In the genomic region with DNA sequence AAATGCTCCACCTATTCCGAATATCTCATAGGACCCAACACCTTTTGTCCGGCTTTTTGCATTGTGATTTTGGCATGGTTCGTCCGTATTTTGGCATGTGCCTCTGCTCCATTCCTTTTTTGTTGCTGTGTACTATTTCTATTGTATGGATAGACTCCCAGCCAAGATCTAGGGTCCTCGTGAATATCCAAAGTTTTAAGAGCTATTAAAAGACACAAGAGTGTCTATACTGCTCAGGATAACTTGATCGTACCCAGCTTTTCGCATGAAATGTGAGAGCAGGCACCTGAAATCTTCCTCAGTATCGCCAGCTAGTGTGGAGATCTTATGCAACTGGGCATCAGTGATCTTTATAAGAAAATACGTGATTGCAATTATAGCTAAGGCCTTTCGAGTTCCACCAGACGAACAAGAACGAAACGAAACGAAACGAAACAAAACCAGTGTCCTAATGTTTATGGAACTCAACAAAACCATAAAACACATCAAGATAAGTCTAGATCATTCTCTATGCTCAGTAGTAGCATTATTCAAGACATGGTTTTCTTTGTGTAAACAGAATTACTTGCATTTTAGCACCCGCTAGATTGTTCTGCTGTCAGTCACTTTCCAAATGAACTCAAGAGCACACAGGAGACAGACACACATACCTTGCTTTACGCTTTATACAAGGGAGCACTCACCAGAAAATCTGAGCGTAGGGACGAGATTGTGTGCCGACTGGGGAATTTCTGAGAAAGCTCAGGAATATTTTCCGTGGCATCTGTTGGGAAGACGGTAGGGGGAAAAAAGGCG, we compare ENCODE assay signal across 8 mouse cellular contexts. TPM values are rescaled to one million over a fixed set of nuclear protein-coding genes. Genes with fewer than 3 reads are reported as not detected.
DNase-seq lines count a peak whose midpoint lies in the region; TF ChIP-seq lines count a peak whose summit lies in the region.
"Not testable (repeated sequence)": the region's sequence is repeated elsewhere in the genome, so short reads cannot be mapped to it uniquely, and the experiment has no call there.

No protein-coding gene starts in this region.

- not testable (repeated sequence) for H3K27me3 ChIP-seq in kidney, adult 2 months (replicated peaks; ENCODE audit: control insufficient read depth, insufficient read depth, low read length)

- not testable (repeated sequence) for H3K27ac ChIP-seq in kidney, adult 2 months (ENCODE audit: insufficient read depth, low read depth, low read length)

- peak; percentile 2 for DNase-seq in ES-CJ7 (ENCODE audit: low read depth, low spot score)
- peak; percentile 11 for DNase-seq in c-Kit-negative CD71-positive TER-119-positive erythroid progenitor cells, embryonic 14.5 days (ENCODE audit: low read depth, low spot score)
- DNase-seq in embryo, embryonic 11.5 days (ENCODE audit: low read depth, low spot score): peak; percentile 23
- DNase-seq in heart, adult 11 months: peak; percentile 95
- DNase-seq in kidney, adult 2 months: peak; percentile 24
- DNase-seq in left cerebral cortex, postnatal 25 days (ENCODE audit: low spot score in 2 of 2): peak; percentile 23 to 34
- peak; percentile 11 for DNase-seq in neural tube, embryonic 10.5 days (ENCODE audit: extremely low spot score, low spot score)
- peak; percentile 10 for DNase-seq in thymus, postnatal 14 days

- not testable (repeated sequence) for TF ChIP-seq CTCF in kidney, adult 2 months (conservative IDR thresholded peaks at IDR 0.05; ENCODE audit: insufficient read depth, insufficient read length, low read depth, low read length)

- not testable (repeated sequence) for H3K4me3 ChIP-seq in kidney, adult 2 months (ENCODE audit: insufficient read depth, low read depth, low read length)

- 89% methylated on average over 23 of the region's 23 CpGs for WGBS in kidney, adult 2 months

- TF ChIP-seq POLR2A in kidney, adult 2 months (IDR thresholded peaks at IDR 0.05; ENCODE audit: low read depth, low read length): not testable (repeated sequence)

- not testable (repeated sequence) for H3K4me1 ChIP-seq in kidney, adult 2 months (ENCODE audit: control insufficient read depth, insufficient read depth, low read length)

- H3K36me3 ChIP-seq in kidney, adult 2 months (ENCODE audit: control insufficient read depth, insufficient read depth, low read length): peaks cover 11% of the 10 kb centered on the region; the same call in 1 of the 2 replicates

- intact Hi-C loops in left cerebral cortex, postnatal 25 days (cut with DNase I): not testable (repeated sequence)

RNA-seq across cellular contexts. Expression of gene Gm21887, which starts 26.7 kb away (rescaled TPM):
- polyA plus RNA-seq in kidney, adult 2 months (2012; rRNA removed): 108 and 184 TPM in 2 replicates
- 100 to 1,000 TPM; 175 to 177 TPM for total RNA-seq in left cerebral cortex, postnatal 25 days (2021)

Comparison
In these comparisons a context has a peak if more than half of its experiments do, and no peak if none do; other contexts are left out.
1. DNase-seq: peak in every context shown above with its lines; median percentile 95 in heart, adult 11 months; 28 in left cerebral cortex, postnatal 25 days; 24 in kidney, adult 2 months; 23 in embryo, embryonic 11.5 days; 11 in c-Kit-negative CD71-positive TER-119-positive erythroid progenitor cells, embryonic 14.5 days; 11 in neural tube, embryonic 10.5 days; 10 in thymus, postnatal 14 days; 2 in ES-CJ7.